Mouse (Mus musculus): ENCODE measurements around the gene Iars2. TPM values are rescaled to one million over a fixed set of nuclear protein-coding genes. Genes with fewer than 3 reads are reported as not detected.

The Iars2 gene
- 25.5 and 29.1 TPM in 2 replicates for polyA plus RNA-seq (2014; fragmentation: Nextera tagmentation; extraction: Ambion mirVana)

DNA sequence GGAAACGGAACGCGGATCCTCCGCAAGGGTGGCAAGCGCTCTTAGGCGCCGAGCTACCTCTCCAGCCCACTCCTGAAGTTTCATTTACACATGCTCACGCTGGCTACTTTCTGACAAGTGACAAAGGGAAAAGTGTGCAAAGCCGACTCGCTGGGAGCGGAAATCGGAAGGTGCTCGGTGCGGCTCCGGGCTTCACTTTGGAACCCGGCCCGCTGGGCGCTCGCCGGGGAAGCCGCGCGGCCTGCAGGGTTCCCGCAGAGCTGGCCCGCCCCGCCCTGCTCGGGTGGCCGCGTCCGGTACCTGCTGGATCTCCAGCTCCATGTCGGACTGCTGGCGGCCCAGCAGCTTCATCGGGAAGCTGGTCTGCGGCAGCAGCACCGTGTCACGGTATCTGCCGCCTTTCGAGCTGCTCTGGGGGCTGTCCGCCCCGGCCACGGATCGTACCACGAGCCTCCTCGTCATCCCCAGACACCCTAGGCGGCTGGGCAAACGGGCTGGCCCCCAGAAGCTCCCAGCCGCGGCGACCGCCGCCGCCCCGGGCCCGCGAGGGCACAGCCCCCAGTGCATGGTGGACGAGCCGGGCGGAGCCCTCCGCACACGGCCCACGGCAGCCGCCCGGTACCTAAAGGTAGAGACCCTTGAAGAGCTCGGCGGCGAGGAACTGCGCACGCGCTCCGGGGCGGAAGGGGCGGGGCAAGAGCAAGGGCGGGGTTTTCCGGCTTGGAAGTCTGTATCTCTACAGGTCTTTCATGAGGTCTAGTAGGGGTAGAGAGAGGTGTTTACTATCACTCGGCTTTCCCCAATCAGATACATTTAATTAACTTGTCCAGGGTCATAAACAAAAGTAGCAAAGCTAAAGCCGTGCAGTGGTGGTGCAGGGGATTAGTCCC, at the start of gene Iars2:
Gene Iars2, minus strand, starts transcription at position 676 of the 890 bp plus-strand sequence.
- Histone ChIP-seq H3K4me1 (ENCODE audit: control insufficient read depth, insufficient read depth, low read length) (no peaks in the 10 kb centered on the region), H3K27ac (replicated peaks; ENCODE audit: low read depth, low read length) (peak within 1 kb of the TSS; percentile 68), H3K27me3 (ENCODE audit: control insufficient read depth, insufficient read depth, low read length) (no peaks in the 10 kb centered on the region), H3K9me3 (replicated peaks; ENCODE audit: control insufficient read depth, low read length) (no peaks in the 10 kb centered on the region), H3K4me2 (ENCODE audit: low read depth, low read length) (peak within 1 kb of the TSS; percentile 68), H3K36me3 (replicated peaks; ENCODE audit: control insufficient read depth, insufficient read depth, low read depth, low read length) (peaks cover 4% of the 10 kb centered on the region; the same call in 1 of the 2 replicates), H3K4me3 (ENCODE audit: low read depth, low read length) (peak within 1 kb of the TSS; percentile 84), H3K9ac (replicated peaks; ENCODE audit: low read length) (peak within 1 kb of the TSS; percentile 89)
- DNase-seq (ENCODE audit: low spot score): peak; percentile 94
- under 1% methylated on average over 76 of the region's 76 CpGs for WGBS
- ATAC-seq (replicated peaks; ENCODE audit: insufficient number of reproducible peaks, low FRiP score, low TSS enrichment, low read depth): peak; percentile 87

DNA sequence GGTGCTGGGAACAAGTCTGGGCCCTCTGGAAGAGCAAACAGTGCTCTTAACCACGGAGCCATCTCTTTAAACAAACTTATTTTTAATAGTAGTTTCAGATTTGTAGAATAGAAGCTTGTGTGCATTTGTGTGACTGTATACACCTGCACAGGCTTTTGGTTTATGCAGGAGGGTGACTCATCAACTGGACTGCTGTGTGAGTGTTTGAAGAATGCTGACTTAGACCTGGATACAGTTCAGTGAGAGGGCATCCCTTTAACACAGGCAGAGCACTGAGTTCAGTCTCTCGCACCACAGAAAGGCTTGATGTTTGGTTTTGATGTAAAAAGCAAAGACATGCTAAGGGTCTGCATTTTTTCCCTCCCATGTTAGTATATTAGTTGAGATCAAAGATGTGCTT, 48.2 kb upstream of the Iars2 start:
- Histone ChIP-seq H3K36me3 (replicated peaks; ENCODE audit: control insufficient read depth, insufficient read depth, low read depth, low read length) (peaks cover 7% of the 10 kb centered on the region), H3K9me3 (replicated peaks; ENCODE audit: control insufficient read depth, low read length) (no peaks in the 10 kb centered on the region), H3K4me1 (ENCODE audit: control insufficient read depth, insufficient read depth, low read length) (no peaks in the 10 kb centered on the region), H3K9ac (replicated peaks; ENCODE audit: low read length) (no peak overlapping the region), H3K4me3 (ENCODE audit: low read depth, low read length) (no peak overlapping the region), H3K27me3 (ENCODE audit: control insufficient read depth, insufficient read depth, low read length) (no peaks in the 10 kb centered on the region), H3K27ac (replicated peaks; ENCODE audit: low read depth, low read length) (no peak overlapping the region), H3K4me2 (ENCODE audit: low read depth, low read length) (no peak overlapping the region)
- 96% methylated on average over 2 of the region's 2 CpGs for WGBS
- DNase-seq (ENCODE audit: low spot score) (no peak), ATAC-seq (replicated peaks; ENCODE audit: insufficient number of reproducible peaks, low FRiP score, low TSS enrichment, low read depth) (no peak)

DNA sequence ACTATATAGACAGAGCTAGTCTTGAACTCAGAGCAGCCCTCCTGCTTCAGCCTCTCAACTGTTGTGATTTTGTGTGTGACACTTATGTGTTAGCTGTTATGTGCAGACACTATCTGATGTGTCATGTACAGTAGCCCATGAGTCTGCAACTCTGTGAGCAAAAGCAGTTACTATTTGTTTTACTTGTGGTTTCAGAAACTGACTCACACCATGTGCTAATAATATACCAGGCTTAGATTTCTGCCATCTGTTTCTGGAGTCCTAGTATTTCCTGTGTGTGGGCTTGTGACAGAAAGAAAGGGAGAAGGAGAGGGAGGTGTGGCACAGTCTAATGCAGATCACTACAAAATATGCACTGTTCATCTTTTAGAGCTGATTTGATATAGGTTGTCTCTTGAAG, 47.2 kb upstream of the Iars2 start:
- H3K27me3 ChIP-seq (ENCODE audit: control insufficient read depth, insufficient read depth, low read length): no peaks in the 10 kb centered on the region
- H3K4me1 ChIP-seq (ENCODE audit: control insufficient read depth, insufficient read depth, low read length): no peaks in the 10 kb centered on the region
- H3K9ac ChIP-seq (replicated peaks; ENCODE audit: low read length): no peak overlapping the region
- DNase-seq (ENCODE audit: low spot score): no peak
- no peak overlapping the region for H3K27ac ChIP-seq (replicated peaks; ENCODE audit: low read depth, low read length)
- H3K9me3 ChIP-seq (replicated peaks; ENCODE audit: control insufficient read depth, low read length): no peaks in the 10 kb centered on the region
- no peak overlapping the region for H3K4me3 ChIP-seq (ENCODE audit: low read depth, low read length)
- ATAC-seq (replicated peaks; ENCODE audit: insufficient number of reproducible peaks, low FRiP score, low TSS enrichment, low read depth): no peak
- no peak overlapping the region for H3K4me2 ChIP-seq (ENCODE audit: low read depth, low read length)
- H3K36me3 ChIP-seq (replicated peaks; ENCODE audit: control insufficient read depth, insufficient read depth, low read depth, low read length): peaks cover 7% of the 10 kb centered on the region

DNA sequence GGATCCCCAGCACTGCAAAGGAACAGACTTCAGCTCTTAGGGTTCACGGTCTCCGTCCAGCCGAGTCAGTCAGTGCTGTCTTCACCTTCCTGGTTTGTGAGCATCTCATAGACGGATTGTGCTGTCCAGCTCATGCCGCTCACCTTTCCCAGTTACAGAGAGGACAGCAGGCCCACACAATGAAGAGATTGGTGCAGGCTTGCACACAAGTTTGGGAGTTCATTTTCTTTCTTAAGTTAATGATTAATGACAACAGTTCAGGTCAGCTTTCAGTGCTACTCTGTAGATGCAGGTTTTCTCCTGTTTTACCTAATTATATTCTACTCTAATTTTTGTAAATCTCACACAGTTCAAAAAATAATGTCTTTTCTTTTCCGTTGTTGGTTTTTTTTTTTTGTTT, 40.8 kb upstream of the Iars2 start:
- no peaks in the 10 kb centered on the region for H3K27me3 ChIP-seq (ENCODE audit: control insufficient read depth, insufficient read depth, low read length)
- peaks cover 5% of the 10 kb centered on the region for H3K36me3 ChIP-seq (replicated peaks; ENCODE audit: control insufficient read depth, insufficient read depth, low read depth, low read length)
- no peaks in the 10 kb centered on the region for H3K4me1 ChIP-seq (ENCODE audit: control insufficient read depth, insufficient read depth, low read length)
- DNase-seq (ENCODE audit: low spot score) (no peak), ATAC-seq (replicated peaks; ENCODE audit: insufficient number of reproducible peaks, low FRiP score, low TSS enrichment, low read depth) (no peak)
- no peak overlapping the region for H3K4me2 ChIP-seq (ENCODE audit: low read depth, low read length)
- no peak overlapping the region for H3K9ac ChIP-seq (replicated peaks; ENCODE audit: low read length)
- H3K27ac ChIP-seq (replicated peaks; ENCODE audit: low read depth, low read length): no peak overlapping the region
- 94% methylated on average over 6 of the region's 6 CpGs for WGBS
- no peak overlapping the region for H3K4me3 ChIP-seq (ENCODE audit: low read depth, low read length)
- H3K9me3 ChIP-seq (replicated peaks; ENCODE audit: control insufficient read depth, low read length): no peaks in the 10 kb centered on the region

DNA sequence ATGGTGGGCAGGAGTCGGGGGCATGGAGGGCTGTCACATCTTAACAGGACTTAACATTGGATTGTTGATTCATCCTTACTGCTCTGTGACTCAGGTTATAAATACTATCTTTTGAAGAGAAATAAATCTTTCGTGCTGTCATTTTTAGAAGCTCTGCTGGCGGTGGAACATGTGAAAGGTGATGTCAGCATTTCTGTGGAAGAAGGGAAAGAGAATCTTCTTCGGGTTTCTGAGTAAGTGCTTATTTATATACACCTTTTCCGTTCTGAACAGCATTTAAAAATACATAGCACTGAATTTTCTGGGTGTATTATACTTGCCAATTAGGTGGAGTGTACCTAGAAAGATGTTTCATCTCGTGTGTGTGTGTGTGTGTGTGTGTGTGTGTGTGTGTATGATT, 38.2 kb upstream of the Iars2 start:
- H3K9ac ChIP-seq (replicated peaks; ENCODE audit: low read length): no peak overlapping the region
- no peak overlapping the region for H3K4me2 ChIP-seq (ENCODE audit: low read depth, low read length)
- DNase-seq (ENCODE audit: low spot score) (no peak), ATAC-seq (replicated peaks; ENCODE audit: insufficient number of reproducible peaks, low FRiP score, low TSS enrichment, low read depth) (no peak)
- H3K27me3 ChIP-seq (ENCODE audit: control insufficient read depth, insufficient read depth, low read length): no peaks in the 10 kb centered on the region
- no peak overlapping the region for H3K27ac ChIP-seq (replicated peaks; ENCODE audit: low read depth, low read length)
- H3K36me3 ChIP-seq (replicated peaks; ENCODE audit: control insufficient read depth, insufficient read depth, low read depth, low read length): no peaks in the 10 kb centered on the region; the same call in 1 of the 2 replicates
- H3K9me3 ChIP-seq (replicated peaks; ENCODE audit: control insufficient read depth, low read length): no peaks in the 10 kb centered on the region
- H3K4me3 ChIP-seq (ENCODE audit: low read depth, low read length): no peak overlapping the region
- WGBS: 89% methylated on average over 6 of the region's 6 CpGs
- no peaks in the 10 kb centered on the region for H3K4me1 ChIP-seq (ENCODE audit: control insufficient read depth, insufficient read depth, low read length)

DNA sequence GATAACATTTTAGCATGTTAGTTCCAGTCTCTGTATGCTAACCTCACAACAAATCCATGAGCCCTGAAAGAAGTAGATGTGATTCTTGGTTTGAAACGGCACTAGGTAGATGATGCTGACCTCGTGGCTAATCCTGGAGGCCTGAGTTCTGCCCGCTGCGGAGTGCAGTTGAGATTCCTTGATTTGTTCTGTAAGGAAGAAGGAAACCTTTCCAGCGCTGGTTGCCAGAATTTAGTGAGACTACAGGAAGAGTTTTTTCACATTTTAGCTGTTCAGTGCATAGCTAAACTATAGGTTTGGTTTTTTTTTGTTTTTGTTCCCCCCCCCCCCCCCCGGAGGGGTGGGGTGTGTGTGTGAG, 35.0 kb upstream of the Iars2 start:
- H3K9me3 ChIP-seq (replicated peaks; ENCODE audit: control insufficient read depth, low read length): no peaks in the 10 kb centered on the region
- no peaks in the 10 kb centered on the region for H3K27me3 ChIP-seq (ENCODE audit: control insufficient read depth, insufficient read depth, low read length)
- H3K9ac ChIP-seq (replicated peaks; ENCODE audit: low read length): peak overlapping the region; percentile 46; the same call in 1 of the 2 replicates
- no peaks in the 10 kb centered on the region for H3K36me3 ChIP-seq (replicated peaks; ENCODE audit: control insufficient read depth, insufficient read depth, low read depth, low read length)
- peak overlapping the region; percentile 93 for H3K4me3 ChIP-seq (ENCODE audit: low read depth, low read length)
- no peak overlapping the region for H3K27ac ChIP-seq (replicated peaks; ENCODE audit: low read depth, low read length)
- DNase-seq (ENCODE audit: low spot score) (no peak), ATAC-seq (replicated peaks; ENCODE audit: insufficient number of reproducible peaks, low FRiP score, low TSS enrichment, low read depth) (no peak)
- peak overlapping the region; percentile 44 for H3K4me2 ChIP-seq (ENCODE audit: low read depth, low read length)
- no peaks in the 10 kb centered on the region for H3K4me1 ChIP-seq (ENCODE audit: control insufficient read depth, insufficient read depth, low read length)
- WGBS: 50% methylated on average over 6 of the region's 6 CpGs

DNA sequence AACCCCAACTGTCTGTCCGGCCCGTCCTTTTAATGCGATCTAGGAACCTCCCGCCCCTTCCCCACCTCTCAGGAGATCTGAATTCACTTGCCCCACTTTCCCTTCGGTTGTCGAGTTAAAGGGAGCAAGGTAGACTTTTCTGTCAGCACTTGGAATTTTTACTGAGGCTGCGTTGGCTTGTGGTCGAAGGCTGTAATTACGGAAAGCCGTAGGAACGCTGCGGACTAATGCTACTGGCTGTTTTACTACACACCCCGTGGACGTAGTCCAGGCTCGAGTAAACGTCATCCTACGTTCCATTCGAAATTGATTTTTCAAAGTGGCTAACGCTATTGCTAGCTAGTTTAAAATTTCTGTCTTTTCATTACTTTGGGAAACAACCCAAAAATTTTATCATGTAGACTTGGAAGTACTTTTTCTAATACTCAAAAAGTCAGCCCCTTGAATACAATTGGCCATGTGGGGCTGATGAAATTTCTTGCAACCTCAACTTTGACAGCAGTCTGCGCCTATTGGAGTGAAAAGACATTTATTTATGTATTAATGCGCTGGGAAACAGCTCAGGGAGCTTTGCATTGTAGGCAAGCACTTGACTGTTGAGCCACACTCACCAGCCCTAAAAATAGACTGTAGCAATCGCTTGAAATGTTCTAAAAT, 34.5 kb upstream of the Iars2 start:
- DNase-seq (ENCODE audit: low spot score): peak; percentile 77
- Histone ChIP-seq H3K4me1 (ENCODE audit: control insufficient read depth, insufficient read depth, low read length) (no peaks in the 10 kb centered on the region), H3K9ac (replicated peaks; ENCODE audit: low read length) (peak overlapping the region; percentile 87), H3K9me3 (replicated peaks; ENCODE audit: control insufficient read depth, low read length) (no peaks in the 10 kb centered on the region), H3K27ac (replicated peaks; ENCODE audit: low read depth, low read length) (peak overlapping the region; percentile 75), H3K4me2 (ENCODE audit: low read depth, low read length) (peak overlapping the region; percentile 44), H3K36me3 (replicated peaks; ENCODE audit: control insufficient read depth, insufficient read depth, low read depth, low read length) (no peaks in the 10 kb centered on the region), H3K4me3 (ENCODE audit: low read depth, low read length) (peak overlapping the region; percentile 93), H3K27me3 (ENCODE audit: control insufficient read depth, insufficient read depth, low read length) (no peaks in the 10 kb centered on the region)
- WGBS: 5% methylated on average over 22 of the region's 22 CpGs
- ATAC-seq (replicated peaks; ENCODE audit: insufficient number of reproducible peaks, low FRiP score, low TSS enrichment, low read depth): peak; percentile 66
